Mouse (Mus musculus): ENCODE results near the gene Vmn2r103. TPM values are rescaled to one million over a fixed set of nuclear protein-coding genes. Genes with fewer than 3 reads are reported as not detected.

Gene Vmn2r103
- not detected in 2 replicates for polyA plus RNA-seq (2014; fragmentation: Nextera tagmentation; extraction: Ambion mirVana)

GRCm38 (mm10) chr17:19773063-19773462 lies at the start of gene Vmn2r103:
Gene Vmn2r103, plus strand, starts transcription at chr17:19773363.
- ATAC-seq (ENCODE audit: insufficient number of reproducible peaks, insufficient read depth, low FRiP score, low read depth) = no peak
- no peaks in the 10 kb centered on the region for H3K36me3 ChIP-seq (ENCODE audit: control insufficient read depth, insufficient read depth, low read length)
- WGBS = 68% methylated on average over 4 of the region's 4 CpGs
- H3K4me2 ChIP-seq (replicated peaks; ENCODE audit: low read depth, low read length) = no peak within 1 kb of the TSS
- no peaks in the 10 kb centered on the region for H3K9me3 ChIP-seq (ENCODE audit: control insufficient read depth, low read depth, low read length)
- H3K27me3 ChIP-seq (ENCODE audit: control insufficient read depth, insufficient read depth, low read length) = no peaks in the 10 kb centered on the region
- H3K4me1 ChIP-seq (ENCODE audit: control insufficient read depth, insufficient read depth, low read length) = no peaks in the 10 kb centered on the region
- H3K27ac ChIP-seq (ENCODE audit: low read length) = no peak within 1 kb of the TSS
- no peak within 1 kb of the TSS for H3K9ac ChIP-seq (replicated peaks; ENCODE audit: low read depth, low read length)
- H3K4me3 ChIP-seq (ENCODE audit: low read depth, low read length) = no peak within 1 kb of the TSS

- no peaks in the 10 kb centered on the region for H3K36me3 ChIP-seq (ENCODE audit: control insufficient read depth, insufficient read depth, low read length)
- H3K9ac ChIP-seq (replicated peaks; ENCODE audit: low read depth, low read length) = no peak overlapping the region
- H3K4me2 ChIP-seq (replicated peaks; ENCODE audit: low read depth, low read length) = no peak overlapping the region
- ATAC-seq (ENCODE audit: insufficient number of reproducible peaks, insufficient read depth, low FRiP score, low read depth) = no peak
- no peak overlapping the region for H3K4me3 ChIP-seq (ENCODE audit: low read depth, low read length)
- no peaks in the 10 kb centered on the region for H3K9me3 ChIP-seq (ENCODE audit: control insufficient read depth, low read depth, low read length)
- no peaks in the 10 kb centered on the region for H3K27me3 ChIP-seq (ENCODE audit: control insufficient read depth, insufficient read depth, low read length)
- no peaks in the 10 kb centered on the region for H3K4me1 ChIP-seq (ENCODE audit: control insufficient read depth, insufficient read depth, low read length)
- H3K27ac ChIP-seq (ENCODE audit: low read length) = no peak overlapping the region
- WGBS = 90% methylated on average over 4 of the region's 4 CpGs
Measured at GRCm38 (mm10) chr17:19778994-19779393, 5.8 kb downstream of the Vmn2r103 start.

GRCm38 (mm10) chr17:19789248-19789647 lies 16.1 kb downstream of the Vmn2r103 start:
- ATAC-seq (ENCODE audit: insufficient number of reproducible peaks, insufficient read depth, low FRiP score, low read depth) = no peak
- Histone ChIP-seq H3K9me3 (ENCODE audit: control insufficient read depth, low read depth, low read length) (no peaks in the 10 kb centered on the region; the same call in 1 of the 2 replicates), H3K4me3 (ENCODE audit: low read depth, low read length) (no peak overlapping the region), H3K36me3 (ENCODE audit: control insufficient read depth, insufficient read depth, low read length) (no peaks in the 10 kb centered on the region), H3K9ac (replicated peaks; ENCODE audit: low read depth, low read length) (no peak overlapping the region), H3K4me2 (replicated peaks; ENCODE audit: low read depth, low read length) (no peak overlapping the region), H3K27me3 (ENCODE audit: control insufficient read depth, insufficient read depth, low read length) (no peaks in the 10 kb centered on the region), H3K27ac (ENCODE audit: low read length) (no peak overlapping the region), H3K4me1 (ENCODE audit: control insufficient read depth, insufficient read depth, low read length) (no peaks in the 10 kb centered on the region)
- 85% methylated on average over 1 of the region's 1 CpGs for WGBS

Other genes with a start within 250 kb of the Vmn2r103 start
- not detected in 2 replicates for gene Vmn2r101, start 196.1 kb upstream of the Vmn2r103 start, polyA plus RNA-seq (2014; fragmentation: Nextera tagmentation; extraction: Ambion mirVana)
- gene Vmn2r102, start 113.0 kb upstream of the Vmn2r103 start, polyA plus RNA-seq (2014; fragmentation: Nextera tagmentation; extraction: Ambion mirVana) = not detected in 2 replicates